Mouse (Mus musculus) heart, adult 2 months (tissue): ENCODE results near the gene Olfr1423.

Source experiments
- CTCF ChIP-seq: fragments of 200-600 bp; IDR thresholded peaks from 2 replicates; pipeline ENCODE4 v1.8.1; 2022; ENCODE audit warnings: antibody characterized with exemption, mild to moderate bottlenecking, moderate library complexity
- EP300 ChIP-seq: fragments of 200-500 bp; IDR thresholded peaks from 2 replicates; pipeline ENCODE4 v1.6.1; 2011; ENCODE audit warnings: low read depth, low read length, control low read depth; ENCODE audit not compliant: insufficient read depth
- POLR2A ChIP-seq: fragments of 200-500 bp; IDR thresholded peaks from 2 replicates; pipeline ENCODE4 v1.6.1; 2011; ENCODE audit warnings: mild to moderate bottlenecking, low read depth, low read length, control low read depth; ENCODE audit not compliant: insufficient read depth

DNA sequence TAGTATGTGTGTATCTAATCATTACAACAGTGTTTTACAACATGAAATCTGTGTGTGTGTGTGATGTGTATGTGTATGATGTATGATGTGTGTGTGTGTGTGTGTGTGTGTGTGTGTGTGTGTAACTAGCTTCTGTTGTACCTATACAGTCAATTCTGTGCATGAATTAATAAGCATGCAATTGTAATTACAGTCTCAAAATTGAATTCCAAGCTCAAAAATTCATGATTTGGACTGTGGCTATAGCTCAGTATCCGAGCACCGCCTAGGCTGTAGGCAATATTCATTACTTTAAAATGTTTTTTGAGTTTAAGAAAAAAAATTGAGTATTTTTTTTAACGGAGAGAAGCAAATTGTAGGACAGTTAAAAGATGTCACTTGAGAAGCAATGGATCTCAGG, 39.4 kb downstream of the Olfr1423 start:
- no peak for TF ChIP-seq CTCF
- no peak for TF ChIP-seq EP300
- no peak for TF ChIP-seq POLR2A
